Mouse (Mus musculus): Measurements from ENCODE around the gene Syn3.

DNA sequence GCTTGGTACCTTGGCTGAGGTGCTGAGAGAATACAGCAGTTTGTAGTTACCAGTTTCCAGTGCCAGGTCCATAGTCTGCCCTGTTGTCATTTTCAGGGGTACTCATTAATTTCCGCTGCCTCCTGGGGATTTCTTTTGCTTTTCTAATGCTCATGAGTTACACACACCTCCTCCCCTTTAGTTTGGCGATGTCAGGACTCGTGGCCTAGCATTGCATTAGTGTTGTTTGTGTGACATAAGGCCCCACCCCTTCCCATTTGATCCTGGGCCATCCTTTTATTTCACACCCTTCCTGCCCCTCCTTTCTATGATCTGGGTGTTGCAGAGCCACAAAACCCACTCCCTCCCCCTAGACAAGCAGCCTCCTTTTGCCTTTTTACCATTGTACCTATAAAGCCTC, 334.6 kb downstream of the Syn3 start:
- TF ChIP-seq POLR2A (IDR thresholded peaks at IDR 0.05; ENCODE audit: low read depth, low read length) = no peak
- TF ChIP-seq CTCF (conservative IDR thresholded peaks at IDR 0.05; ENCODE audit: insufficient read depth, insufficient read length, low read depth, low read length) = no peak
